Mouse (Mus musculus) neural tube, embryonic 12.5 days (tissue): ENCODE data around the gene Ifi205. TPM values are rescaled to one million over a fixed set of nuclear protein-coding genes. Genes with fewer than 3 reads are reported as not detected.
"Not testable (repeated sequence)": the region's sequence is repeated elsewhere in the genome, so short reads cannot be mapped to it uniquely, and the experiment has no call there.

ENCODE experiments used
- ATAC-seq: fragments of 200-750 bp; cut with Nextera tagmentation; 2 replicates; pipeline ENCODE4 v1.8.0; 2017; ENCODE audit warnings: low read depth, mild to moderate bottlenecking, moderate TSS enrichment, moderate library complexity; ENCODE audit not compliant: low FRiP score
- H3K27ac ChIP-seq: fragments of 300-500 bp; sonication (generic); 2 replicates; pipeline ENCODE4 v1.5.1; 2016
- H3K27me3 ChIP-seq: fragments of 300-500 bp; sonication (generic); replicated peaks from 2 replicates; pipeline ENCODE4 v1.6.1; 2016; ENCODE audit warnings: mild to moderate bottlenecking
- H3K36me3 ChIP-seq: fragments of 300-500 bp; sonication (generic); 2 replicates; pipeline ENCODE4 v1.6.1; 2016; ENCODE audit warnings: mild to moderate bottlenecking
- H3K4me1 ChIP-seq: fragments of 300-500 bp; sonication (generic); 2 replicates; pipeline ENCODE4 v1.6.1; 2016
- H3K4me2 ChIP-seq: fragments of 300-500 bp; sonication (generic); replicated peaks from 2 replicates; pipeline ENCODE4 v1.6.1; 2016; ENCODE audit warnings: mild to moderate bottlenecking
- H3K4me3 ChIP-seq: fragments of 300-500 bp; sonication (generic); 2 replicates; pipeline ENCODE4 v1.5.1; 2016
- H3K9ac ChIP-seq: fragments of 300-500 bp; sonication (generic); 2 replicates; pipeline ENCODE4 v1.6.1; 2016; ENCODE audit warnings: mild to moderate bottlenecking
- H3K9me3 ChIP-seq: fragments of 300-500 bp; sonication (generic); 2 replicates; pipeline ENCODE4 v1.6.1; 2016; ENCODE audit warnings: mild to moderate bottlenecking
- WGBS: fragments of 180-500 bp; shearing (Covaris S2); methylation state at CpG from one replicate; pipeline ENCODE4 v1.1.7; 2016; 5-methylcytosine and 5-hydroxymethylcytosine counted together
- polyA plus RNA-seq: library from polyadenylated mRNA; unstranded; fragments of >200 nt; fragmentation: Nextera tagmentation; extraction: Ambion mirVana; gene quantifications from 2 replicates; pipeline ENCODE4 v1.2.1, GENCODE M21; 2016

Gene Ifi205
- polyA plus RNA-seq, 1 experiment from 2014 or later: not detected

- Histone ChIP-seq H3K27me3 (no peaks in the 10 kb centered on the region), H3K9me3 (no peaks in the 10 kb centered on the region), H3K9ac (no peak within 1 kb of the TSS), H3K4me3 (no peak within 1 kb of the TSS), H3K4me1 (no peaks in the 10 kb centered on the region), H3K27ac (no peak within 1 kb of the TSS), H3K36me3 (no peaks in the 10 kb centered on the region), H3K4me2 (no peak within 1 kb of the TSS)
- no peak for ATAC-seq
- 91% methylated on average over 7 of the region's 7 CpGs for WGBS
These were observed 9.0 kb upstream of the Ifi205 start, which contains the start of gene Olfr433 for GRCm38 (mm10) chr1:174040523-174041177. TSS of gene Olfr433 (plus strand) at chr1:174040705.

- Histone ChIP-seq H3K4me1 (no peaks in the 10 kb centered on the region), H3K36me3 (no peaks in the 10 kb centered on the region), H3K27me3 (no peaks in the 10 kb centered on the region), H3K9ac (no peak overlapping the region), H3K4me3 (no peak overlapping the region), H3K27ac (no peak overlapping the region), H3K9me3 (no peaks in the 10 kb centered on the region), H3K4me2 (no peak overlapping the region)
- WGBS: 97% methylated on average over 3 of the region's 3 CpGs
- ATAC-seq: no peak
These were observed 6.9 kb upstream of the Ifi205 start for GRCm38 (mm10) chr1:174038480-174038879.

- H3K9ac ChIP-seq: no peak overlapping the region
- no peaks in the 10 kb centered on the region for H3K4me1 ChIP-seq
- no peaks in the 10 kb centered on the region for H3K9me3 ChIP-seq
- no peaks in the 10 kb centered on the region for H3K36me3 ChIP-seq
- no peaks in the 10 kb centered on the region for H3K27me3 ChIP-seq
- ATAC-seq: no peak
- H3K27ac ChIP-seq: no peak overlapping the region
- WGBS: 76% methylated on average over 4 of the region's 4 CpGs
- H3K4me3 ChIP-seq: no peak overlapping the region
- no peak overlapping the region for H3K4me2 ChIP-seq
These were observed 4.2 kb upstream of the Ifi205 start for GRCm38 (mm10) chr1:174035841-174036240.

GRCm38 (mm10) chr1:174007050-174007449 lies 24.6 kb downstream of the Ifi205 start:
- H3K4me1 ChIP-seq, H3K27ac ChIP-seq, ATAC-seq, H3K4me3 ChIP-seq, H3K4me2 ChIP-seq, H3K27me3 ChIP-seq, H3K9me3 ChIP-seq, H3K36me3 ChIP-seq, H3K9ac ChIP-seq: not testable (repeated sequence)

GRCm38 (mm10) chr1:174004352-174005109 lies 27.1 kb downstream of the Ifi205 start:
- ATAC-seq, H3K4me2 ChIP-seq, H3K4me1 ChIP-seq, H3K36me3 ChIP-seq, H3K27ac ChIP-seq, H3K4me3 ChIP-seq, H3K9me3 ChIP-seq, H3K9ac ChIP-seq, H3K27me3 ChIP-seq: not testable (repeated sequence)
- 87% methylated on average over 2 of the region's 3 CpGs for WGBS

GRCm38 (mm10) chr1:173995003-173995402 lies 36.6 kb downstream of the Ifi205 start:
- H3K4me3 ChIP-seq: no peak overlapping the region
- no peak for ATAC-seq
- H3K4me1 ChIP-seq: no peaks in the 10 kb centered on the region
- H3K27ac ChIP-seq: no peak overlapping the region
- H3K9ac ChIP-seq: no peak overlapping the region
- no peaks in the 10 kb centered on the region for H3K27me3 ChIP-seq
- H3K36me3 ChIP-seq: no peaks in the 10 kb centered on the region
- no peak overlapping the region for H3K4me2 ChIP-seq
- WGBS: 91% methylated on average over 4 of the region's 4 CpGs
- H3K9me3 ChIP-seq: no peaks in the 10 kb centered on the region

- not testable (repeated sequence) for H3K27ac ChIP-seq, H3K4me2 ChIP-seq, H3K9ac ChIP-seq, H3K9me3 ChIP-seq, H3K4me1 ChIP-seq, H3K36me3 ChIP-seq, H3K27me3 ChIP-seq, ATAC-seq, H3K4me3 ChIP-seq
- 92% methylated on average over 6 of the region's 6 CpGs for WGBS
These were observed 48.8 kb downstream of the Ifi205 start, which contains the start of gene Ifi202b for GRCm38 (mm10) chr1:173982694-173983305. TSS of gene Ifi202b (minus strand) at chr1:173982744.

- 79% methylated on average over 3 of the region's 3 CpGs for WGBS
- not testable (repeated sequence) for H3K4me1 ChIP-seq, ATAC-seq
These were observed 50.6 kb downstream of the Ifi205 start for GRCm38 (mm10) chr1:173981038-173981437.

GRCm38 (mm10) chr1:173977622-173978021 lies 54.0 kb downstream of the Ifi205 start:
- no peak overlapping the region for H3K9ac ChIP-seq
- H3K4me3 ChIP-seq: no peak overlapping the region
- no peak overlapping the region for H3K27ac ChIP-seq
- no peaks in the 10 kb centered on the region for H3K4me1 ChIP-seq
- H3K4me2 ChIP-seq: no peak overlapping the region
- H3K9me3 ChIP-seq: no peaks in the 10 kb centered on the region
- no peaks in the 10 kb centered on the region for H3K27me3 ChIP-seq
- no peaks in the 10 kb centered on the region for H3K36me3 ChIP-seq
- no peak for ATAC-seq

More at GRCm38 (mm10) chr1:173981038-173981437, 50.6 kb downstream of the Ifi205 start:
- H3K27me3 ChIP-seq, H3K36me3 ChIP-seq, H3K4me2 ChIP-seq, H3K4me3 ChIP-seq, H3K9me3 ChIP-seq, H3K9ac ChIP-seq, H3K27ac ChIP-seq: not testable (repeated sequence)

- ATAC-seq: no peak
- no peak overlapping the region for H3K4me2 ChIP-seq
- no peaks in the 10 kb centered on the region for H3K9me3 ChIP-seq
These were observed 58.5 kb downstream of the Ifi205 start for GRCm38 (mm10) chr1:173973111-173973510.

More at GRCm38 (mm10) chr1:173973111-173973510, 58.5 kb downstream of the Ifi205 start:
- Histone ChIP-seq H3K36me3 (no peaks in the 10 kb centered on the region), H3K9ac (no peak overlapping the region), H3K27ac (no peak overlapping the region), H3K4me1 (no peaks in the 10 kb centered on the region), H3K27me3 (no peaks in the 10 kb centered on the region), H3K4me3 (no peak overlapping the region)
